Mouse (Mus musculus): ENCODE measurements around the gene Aacs. TPM values are rescaled to one million over a fixed set of nuclear protein-coding genes. Genes with fewer than 3 reads are reported as not detected.

Gene Aacs
- total RNA-seq, 2 experiments from 2014 or later = 96.1 to 101 TPM

GRCm38 (mm10) chr5:125492379-125493092 is 16.9 kb downstream of the Aacs start:
- no peak for DNase-seq

GRCm38 (mm10) chr5:125493093-125493423 is 17.4 kb downstream of the Aacs start:
- DNase-seq = no peak

GRCm38 (mm10) chr5:125495655-125496054 is 20.0 kb downstream of the Aacs start:
- peak; percentile 56 to 61 for DNase-seq

- DNase-seq = peak; percentile 55 to 77
These were observed 22.4 kb downstream of the Aacs start for GRCm38 (mm10) chr5:125497821-125498600.

GRCm38 (mm10) chr5:125501505-125501904 is 25.9 kb downstream of the Aacs start:
- no peak for DNase-seq

- no peak for DNase-seq
These were observed 26.6 kb downstream of the Aacs start for GRCm38 (mm10) chr5:125502186-125502585.

- DNase-seq = no peak
These were observed 28.0 kb downstream of the Aacs start for GRCm38 (mm10) chr5:125503628-125504027.

GRCm38 (mm10) chr5:125504692-125505091 is 29.1 kb downstream of the Aacs start:
- no peak for DNase-seq

GRCm38 (mm10) chr5:125505968-125506367 is 30.4 kb downstream of the Aacs start:
- DNase-seq = no peak

GRCm38 (mm10) chr5:125507582-125507981 is 32.0 kb downstream of the Aacs start:
- DNase-seq = no peak

- DNase-seq = no peak
These were observed 32.4 kb downstream of the Aacs start for GRCm38 (mm10) chr5:125508006-125508405.

GRCm38 (mm10) chr5:125509541-125509940 is 33.9 kb downstream of the Aacs start:
- peak; percentile 45 to 70 for DNase-seq

- no peak for DNase-seq
These were observed 39.4 kb downstream of the Aacs start for GRCm38 (mm10) chr5:125515006-125515405.

GRCm38 (mm10) chr5:125518640-125519039 is 43.0 kb downstream of the Aacs start:
- DNase-seq = peak; percentile 31 to 47

GRCm38 (mm10) chr5:125520930-125521590 is 45.4 kb downstream of the Aacs start:
- peak in 1 of 2 experiments; percentile 27 for DNase-seq

- DNase-seq = no peak
These were observed 47.7 kb downstream of the Aacs start for GRCm38 (mm10) chr5:125523361-125523760.

- DNase-seq = peak in 1 of 2 experiments; percentile 24
These were observed 49.9 kb downstream of the Aacs start for GRCm38 (mm10) chr5:125525516-125525915.

- DNase-seq = no peak
These were observed 50.9 kb downstream of the Aacs start for GRCm38 (mm10) chr5:125526464-125526863.

- peak; percentile 71 to 73 for DNase-seq
These were observed 53.5 kb downstream of the Aacs start for GRCm38 (mm10) chr5:125529109-125529508.

- no peak for DNase-seq
These were observed 56.0 kb downstream of the Aacs start, which contains the start of gene Tmem132b for GRCm38 (mm10) chr5:125531634-125532033. TSS of gene Tmem132b (plus strand) at chr5:125531774.

- no peak for DNase-seq
These were observed 56.6 kb downstream of the Aacs start for GRCm38 (mm10) chr5:125532191-125532544.

- no peak for DNase-seq
These were observed 57.1 kb downstream of the Aacs start for GRCm38 (mm10) chr5:125532545-125533224.
